Mouse (Mus musculus) heart, postnatal 36 days (tissue): ENCODE measurements around the gene Eloa. TPM values are rescaled to one million over a fixed set of nuclear protein-coding genes. Genes with fewer than 3 reads are reported as not detected.
"Not testable (repeated sequence)": the region's sequence is repeated elsewhere in the genome, so short reads cannot be mapped to it uniquely, and the experiment has no call there.

ENCODE experiments used
- DNase-seq, 2 experiments: peaks; one replicate each; pipeline ENCODE4 v3.0.0; 2021 to 2022
- intact Hi-C: fragments of 180-260 bp; cut with DNase I; formaldehyde crosslinking; loops from one replicate; pipeline ENCODE4 v1.15.1; 2025
- total RNA-seq, 2 experiments: library from RNA; stranded (reverse); gene quantifications; 2 replicates each; pipeline ENCODE4 v1.2.3; 2021

Gene Eloa
- total RNA-seq, 2 experiments from 2014 or later: 34.6 to 36.2 TPM

DNA sequence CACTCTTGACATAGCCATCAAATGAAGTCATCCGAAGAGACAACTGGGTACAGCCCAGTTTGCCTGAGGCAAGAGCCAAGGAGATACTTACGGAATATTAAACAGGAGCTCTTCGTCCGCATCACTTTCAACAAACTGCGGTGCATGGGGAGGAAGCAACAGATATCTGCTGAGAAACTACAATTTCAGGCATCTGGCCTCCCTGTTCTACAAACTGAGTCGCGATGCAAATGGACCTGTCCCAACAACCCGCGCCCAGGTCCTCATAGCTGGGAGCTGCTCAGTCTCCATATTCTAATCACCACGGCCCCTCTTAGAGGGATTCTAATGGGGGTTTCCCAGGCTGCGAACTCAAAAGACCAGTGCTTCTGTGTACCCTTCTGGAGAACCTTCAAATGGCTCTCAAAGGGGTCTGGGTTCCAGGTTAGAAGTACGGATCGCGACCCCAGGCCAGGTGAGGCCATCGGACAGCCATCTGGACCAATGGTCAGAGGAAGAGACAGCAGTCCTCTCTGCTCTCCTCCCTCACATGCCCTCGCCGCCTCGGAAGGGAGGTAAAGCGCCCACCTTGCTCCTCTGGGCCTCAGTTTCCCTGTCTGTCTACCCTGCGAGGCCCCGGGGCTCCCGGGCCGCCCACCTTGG lies 35.1 kb downstream of the Eloa start:
- intact Hi-C loops: loop anchor here (2.0 kb wide), 1 partner anchor 34 kb away; the partner anchor contains the start of gene Eloa
- no peak for DNase-seq

DNA sequence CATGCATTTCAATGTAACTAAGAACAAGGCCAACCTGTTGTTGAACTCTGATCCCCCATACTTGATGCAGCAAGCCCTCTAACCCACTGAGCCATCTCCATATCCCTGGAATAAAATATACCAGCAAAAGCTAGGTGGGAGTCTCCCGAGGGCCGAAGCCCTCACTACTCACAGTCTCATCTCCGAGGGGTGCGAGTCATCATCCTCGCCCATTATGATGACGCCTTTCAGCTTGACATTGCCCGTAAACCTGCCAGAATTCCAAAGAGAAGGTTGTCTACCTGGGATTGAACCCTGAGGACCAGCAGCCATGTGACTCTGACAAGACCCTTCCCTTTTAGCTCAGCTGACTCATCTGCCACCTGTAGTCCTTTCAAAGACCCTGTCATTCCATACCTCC lies 35.8 kb downstream of the Eloa start:
- no peak for DNase-seq

DNA sequence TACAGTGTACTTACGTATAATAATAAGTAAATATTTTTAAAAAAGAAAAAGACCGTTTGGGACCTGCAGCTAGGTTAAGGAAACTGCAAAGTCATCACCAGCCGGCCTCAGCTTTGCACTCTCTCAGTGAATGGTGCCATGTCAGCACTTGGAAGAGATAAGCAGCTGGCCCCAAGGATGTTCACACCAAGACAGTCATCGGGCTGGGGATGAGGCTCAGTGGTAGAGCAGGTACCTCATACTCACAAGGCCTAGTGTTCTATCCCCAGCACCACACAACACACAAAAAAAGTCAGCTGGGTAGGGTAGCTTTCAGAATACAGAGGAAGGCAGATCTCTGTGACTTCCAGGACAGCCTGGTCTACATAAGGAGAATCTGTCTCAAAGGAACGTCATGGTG lies 36.4 kb downstream of the Eloa start:
- intact Hi-C loops: no loop called here
- no peak for DNase-seq

More for the DNA sequence above, 35.8 kb downstream of the Eloa start:
- intact Hi-C loops: loop anchor here (2.0 kb wide), 1 partner anchor 35 kb away; the partner anchor contains the start of gene Eloa

DNA sequence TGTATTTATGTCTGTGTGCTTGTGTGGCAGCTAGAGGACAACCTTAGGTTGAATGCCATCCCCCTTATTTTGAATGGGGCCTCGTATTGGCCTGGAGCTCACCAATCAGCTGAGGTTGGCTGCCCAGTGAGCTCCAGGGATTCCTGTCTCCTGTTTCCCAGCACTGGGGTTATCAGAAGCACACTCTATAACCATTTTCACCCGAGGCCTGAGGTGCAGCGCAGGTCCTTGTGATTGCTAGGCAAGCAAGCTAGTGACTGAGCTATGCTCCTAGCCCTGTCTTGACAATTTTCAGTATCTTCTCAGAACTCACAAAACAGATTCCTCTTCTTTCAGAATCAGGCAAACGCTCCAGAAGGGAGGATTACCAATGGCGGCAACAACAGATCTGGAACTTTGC lies 37.0 kb downstream of the Eloa start:
- intact Hi-C loops: no loop called here
- no peak for DNase-seq

DNA sequence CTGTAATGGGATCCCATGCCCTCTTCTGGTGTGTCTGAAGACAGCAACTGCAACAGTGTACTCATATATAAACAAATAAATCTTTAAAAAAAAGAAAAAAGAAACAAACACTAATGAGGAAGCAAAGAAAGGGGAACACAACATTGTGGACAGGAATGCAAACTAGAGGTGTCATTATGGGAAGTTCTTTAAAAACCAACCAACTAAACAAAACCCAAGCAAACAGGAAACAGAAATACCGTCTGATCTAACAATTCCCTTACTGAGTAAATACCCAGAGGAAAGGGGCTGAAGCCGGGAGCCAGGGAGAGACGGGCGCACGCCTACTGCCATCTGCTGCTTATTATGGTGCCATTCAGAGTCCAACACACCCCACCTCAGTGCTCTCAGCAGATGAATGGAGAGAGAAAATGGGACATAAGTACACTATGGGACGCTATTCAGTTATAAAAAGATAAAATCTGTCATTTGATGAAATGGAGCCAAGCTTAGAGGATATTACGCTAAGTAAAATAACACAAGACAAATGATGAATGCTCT lies 40.0 kb downstream of the Eloa start:
- intact Hi-C loops: no loop called here
- no peak for DNase-seq

DNA sequence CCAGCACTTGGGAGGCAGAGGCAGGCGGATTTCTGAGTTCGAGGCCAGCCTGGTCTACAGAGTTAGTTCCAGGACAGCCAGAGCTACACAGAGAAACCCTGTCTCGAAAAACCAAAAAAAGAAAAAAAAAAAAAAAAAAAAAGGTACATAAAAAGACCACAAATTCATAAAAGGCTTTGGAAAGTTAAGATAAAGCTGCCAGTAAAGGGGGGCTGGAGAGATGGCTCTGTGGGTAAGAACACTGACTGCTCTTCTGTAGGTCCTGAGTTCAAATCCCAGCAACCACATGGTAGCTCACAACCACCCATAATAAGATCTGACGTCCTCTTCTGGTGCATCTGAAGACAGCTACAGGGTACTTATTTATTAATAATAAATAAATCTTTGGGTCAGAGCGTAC lies 41.3 kb downstream of the Eloa start:
- intact Hi-C loops, DNase-seq: not testable (repeated sequence)

DNA sequence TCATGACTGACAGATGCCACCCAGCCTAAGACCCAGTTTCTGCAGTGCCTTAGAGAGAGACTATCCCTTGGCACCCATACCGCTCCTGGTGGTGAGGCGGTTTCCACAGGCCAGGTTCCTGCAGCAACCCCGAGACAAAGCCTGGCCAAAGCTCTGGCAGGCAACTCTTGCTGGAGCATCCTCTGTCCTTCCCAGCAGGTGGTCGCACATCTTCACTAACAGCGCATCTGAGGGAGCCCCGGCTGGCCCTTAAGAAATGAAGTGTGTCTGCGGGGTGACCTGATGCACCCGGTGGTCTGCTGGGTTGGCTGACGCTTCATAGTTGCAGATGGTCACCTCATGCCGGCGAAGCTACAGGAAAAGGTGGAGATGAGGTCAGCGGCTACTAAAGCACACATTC lies 45.4 kb downstream of the Eloa start:
- intact Hi-C loops: no loop called here
- no peak for DNase-seq

DNA sequence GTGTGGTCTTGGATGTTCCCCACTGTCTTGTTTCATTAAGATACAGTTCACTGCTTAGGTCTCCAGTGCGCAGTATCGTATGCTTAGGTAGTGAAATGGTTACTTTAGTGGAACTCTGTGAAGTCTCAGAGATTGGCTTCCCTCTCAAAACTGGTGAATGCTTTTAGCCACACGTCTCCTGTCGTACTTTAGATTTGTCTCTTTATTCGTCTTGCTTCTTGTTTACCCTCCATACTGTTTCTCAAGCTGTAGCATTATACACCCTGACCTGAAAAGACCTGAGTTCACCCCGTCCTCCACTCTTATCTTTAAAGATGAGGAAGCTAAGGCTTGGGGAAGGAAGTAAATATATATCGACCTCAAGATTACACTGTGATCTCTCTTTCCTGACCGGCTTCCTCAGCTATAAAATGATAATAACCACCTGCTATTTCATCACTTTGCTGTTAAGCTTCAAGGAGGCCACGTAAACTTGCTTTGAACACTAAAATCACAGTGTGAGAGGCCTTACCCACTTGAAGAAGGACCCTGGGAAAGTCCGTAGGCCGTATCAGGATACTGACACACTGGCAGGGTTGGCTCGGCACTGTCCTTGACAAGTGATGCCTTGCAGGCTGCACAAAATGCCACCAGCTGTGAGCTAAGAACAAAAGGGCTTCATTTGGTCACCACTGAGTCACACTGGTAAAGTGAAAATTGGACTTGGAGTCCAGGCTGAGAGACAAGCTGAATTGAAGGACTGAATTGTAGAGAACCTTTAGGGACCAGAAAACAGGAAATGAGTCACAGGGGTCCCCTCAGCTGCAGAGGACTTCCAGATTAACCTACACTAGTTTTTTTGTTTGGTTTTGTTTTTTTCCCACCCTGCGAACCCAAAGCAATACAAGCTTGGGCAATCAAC lies 48.4 kb downstream of the Eloa start:
- no peak for DNase-seq
- intact Hi-C loops: no loop called here

DNA sequence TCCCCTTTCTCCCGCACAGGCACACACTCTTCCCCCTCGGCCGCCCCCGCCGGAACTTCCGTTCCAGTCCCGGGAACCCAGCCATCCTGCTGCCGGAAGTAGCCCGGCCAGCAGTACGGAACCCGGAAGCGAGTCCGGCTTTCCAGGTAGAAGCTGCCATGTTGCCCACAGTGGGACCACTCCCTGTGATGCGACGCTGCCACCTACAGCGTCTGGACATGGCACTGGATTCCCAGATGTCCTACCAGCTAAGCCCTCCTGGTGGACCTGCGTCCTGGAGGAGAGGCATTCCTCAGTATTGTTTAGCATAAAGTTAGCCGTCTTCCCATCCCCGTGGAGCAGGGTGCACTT lies 49.0 kb downstream of the Eloa start, which contains the start of gene Lypla2:
Gene Lypla2, minus strand, starts transcription at position 71 of the 351 bp plus-strand sequence.
- peak; percentile 93 for DNase-seq
- intact Hi-C loops: no loop called here

DNA sequence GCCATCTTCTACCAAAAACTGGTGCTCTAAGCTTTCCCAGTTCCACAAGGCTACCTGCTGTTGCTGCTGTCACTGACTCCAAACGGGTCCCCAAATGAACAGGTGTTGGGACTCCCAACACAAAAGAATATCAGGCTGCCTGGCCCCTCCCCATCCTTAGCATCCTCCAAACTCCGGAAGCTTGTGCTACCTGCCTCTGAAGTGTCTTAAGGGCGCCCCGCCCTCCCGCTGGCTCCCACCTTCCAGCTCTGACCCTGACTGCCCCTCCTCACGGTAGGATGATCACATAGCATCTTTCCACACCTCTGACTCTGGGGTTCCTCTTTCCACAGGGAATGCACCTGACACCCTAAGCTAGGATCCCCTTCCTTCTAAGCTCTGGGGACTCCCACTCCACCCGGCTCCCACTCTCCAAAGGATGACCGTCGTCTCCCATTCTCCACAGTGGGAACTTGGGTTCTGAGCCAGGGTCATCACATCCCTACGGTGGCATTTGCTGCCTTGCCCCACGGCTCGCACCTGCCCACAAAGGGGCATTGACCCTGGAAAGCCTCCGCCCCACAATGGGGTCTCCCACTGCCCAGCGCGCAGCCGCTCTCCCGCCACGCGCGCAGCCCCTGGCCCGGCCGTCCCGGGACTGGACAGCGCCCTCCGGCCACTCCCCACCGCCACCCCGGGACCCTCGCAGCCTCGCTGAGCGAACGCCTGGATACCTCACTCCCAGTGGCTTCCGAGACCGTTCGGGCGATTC lies 49.6 kb downstream of the Eloa start:
- intact Hi-C loops: no loop called here
- DNase-seq: no peak

DNA sequence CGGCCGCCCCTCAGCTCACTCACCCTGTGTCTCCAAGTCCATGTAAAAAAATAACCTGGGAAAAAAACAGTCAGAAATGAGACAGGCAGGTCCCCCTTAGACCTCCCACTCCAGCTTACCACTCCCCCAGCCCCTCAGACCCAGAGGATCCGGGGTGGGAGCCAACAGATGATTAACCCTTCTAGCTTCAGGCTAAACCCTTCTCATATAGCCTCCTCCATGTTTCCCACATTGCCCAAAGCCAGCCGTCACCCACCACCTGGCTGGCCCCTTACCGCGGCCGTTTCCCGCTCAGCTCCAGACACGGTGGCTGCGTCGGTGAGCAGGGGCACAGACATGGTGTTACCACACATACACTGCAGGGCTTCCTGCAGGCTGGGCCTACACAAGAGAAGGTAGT lies 51.0 kb downstream of the Eloa start:
- intact Hi-C loops: no loop called here

DNA sequence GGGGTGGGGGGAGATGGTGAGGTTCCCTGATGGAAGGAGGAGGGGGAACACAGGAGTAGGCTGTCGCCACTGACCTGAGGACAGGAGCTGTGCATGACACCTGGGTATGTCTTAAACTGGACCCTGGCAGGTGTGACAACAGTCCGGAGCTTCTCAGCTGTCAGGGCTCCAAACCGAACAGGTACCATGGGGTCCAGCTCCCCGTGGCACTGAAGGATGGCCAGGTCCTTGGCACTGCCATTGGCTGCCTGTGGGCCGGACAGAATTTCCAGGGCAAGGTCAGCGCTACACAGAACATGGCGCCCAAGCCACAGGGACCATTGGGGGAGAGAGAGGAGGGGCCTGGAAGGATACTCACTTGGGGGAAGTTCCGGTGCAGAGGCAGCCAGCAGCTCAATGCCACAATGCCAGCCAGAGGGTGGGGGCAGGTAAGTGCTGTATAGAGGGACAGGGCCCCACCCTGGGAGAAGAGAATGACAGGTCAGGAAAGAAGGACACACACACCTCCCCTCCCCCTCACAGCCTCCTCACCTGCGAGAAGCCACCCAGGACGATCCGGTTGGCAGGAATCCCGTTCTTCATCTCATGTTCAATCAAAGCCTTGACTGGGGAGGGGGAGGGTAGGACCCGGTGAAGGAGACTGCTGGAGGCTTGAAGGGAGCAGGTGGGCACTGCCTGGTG lies 52.4 kb downstream of the Eloa start:
- intact Hi-C loops: no loop called here
- DNase-seq: no peak

More for the DNA sequence above, 51.0 kb downstream of the Eloa start:
- DNase-seq: no peak

DNA sequence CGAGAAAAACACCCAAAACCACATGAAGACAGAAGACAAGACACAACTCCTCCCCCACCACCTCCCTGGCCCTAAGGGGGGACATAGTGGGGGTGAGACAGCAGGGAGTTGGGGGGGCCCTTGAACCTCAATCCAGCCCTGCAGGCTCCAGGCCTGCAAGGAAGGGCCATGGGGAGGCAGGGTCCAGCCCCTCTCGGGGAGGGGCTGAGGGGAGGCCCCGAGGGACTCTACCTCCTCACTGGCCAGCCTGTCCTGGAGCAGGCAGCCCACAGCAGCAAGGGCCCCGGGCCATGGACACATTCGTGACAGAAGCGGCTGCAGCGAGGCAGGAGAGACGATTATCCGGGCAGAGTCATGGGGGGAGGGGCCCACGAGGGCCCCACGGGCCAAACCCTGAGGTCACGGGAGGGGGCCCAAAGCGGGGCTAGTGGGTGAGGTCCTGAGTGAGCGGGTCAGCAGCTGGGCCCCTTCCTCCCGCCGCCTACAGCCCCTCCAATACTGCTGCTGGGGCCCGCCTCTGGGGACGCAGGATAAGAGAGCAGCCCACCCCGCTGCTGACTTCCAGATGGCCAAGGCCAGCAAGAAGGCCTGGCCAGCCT lies 53.2 kb downstream of the Eloa start:
- DNase-seq: no peak
- intact Hi-C loops: no loop called here

DNA sequence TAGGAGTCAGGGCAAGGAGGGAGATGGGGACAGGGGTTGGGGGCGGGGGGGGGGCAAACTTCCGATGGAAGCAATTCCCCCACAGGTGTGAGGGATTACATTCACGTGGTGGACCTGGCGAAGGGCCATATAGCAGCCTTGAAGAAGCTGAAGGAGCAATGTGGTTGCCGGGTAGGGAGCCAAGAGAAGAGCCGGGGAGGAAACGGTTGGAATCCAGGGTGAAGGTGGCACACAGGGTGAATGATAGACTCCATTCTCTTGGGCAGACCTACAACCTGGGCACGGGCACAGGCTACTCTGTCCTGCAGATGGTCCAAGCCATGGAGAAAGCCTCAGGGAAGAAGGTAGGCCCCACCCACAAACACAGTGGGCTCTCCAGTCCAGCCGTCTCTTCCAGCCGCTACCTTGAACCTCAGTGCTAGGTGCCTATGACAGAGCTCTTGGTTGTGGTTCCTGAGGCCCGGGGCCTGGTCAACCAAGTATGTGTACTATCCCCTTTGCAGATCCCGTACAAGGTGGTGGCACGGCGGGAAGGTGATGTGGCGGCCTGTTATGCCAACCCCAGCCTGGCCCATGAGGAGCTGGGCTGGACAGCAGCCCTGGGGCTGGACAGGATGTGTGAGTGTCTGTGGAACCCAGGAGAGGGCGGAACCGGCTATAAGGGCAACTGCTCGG lies 54.3 kb downstream of the Eloa start:
- intact Hi-C loops: no loop called here
- DNase-seq: no peak

DNA sequence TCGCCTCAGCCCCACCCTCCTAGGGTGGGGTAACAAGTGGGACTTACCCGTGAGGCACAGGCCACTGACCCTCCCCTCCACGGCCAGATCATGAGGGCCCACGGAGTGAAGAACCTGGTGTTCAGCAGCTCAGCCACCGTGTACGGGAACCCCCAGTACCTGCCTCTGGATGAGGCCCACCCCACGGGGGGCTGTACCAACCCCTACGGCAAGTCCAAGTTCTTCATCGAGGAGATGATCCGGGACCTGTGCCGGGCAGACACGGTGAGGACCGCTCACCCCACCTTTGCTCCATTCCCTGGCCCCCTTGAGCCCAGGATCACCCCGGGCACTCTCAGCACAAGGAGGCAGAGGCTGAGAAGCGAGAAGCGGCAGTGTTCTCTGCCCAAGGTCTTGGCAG lies 55.3 kb downstream of the Eloa start:
- intact Hi-C loops: no loop called here
- no peak for DNase-seq

DNA sequence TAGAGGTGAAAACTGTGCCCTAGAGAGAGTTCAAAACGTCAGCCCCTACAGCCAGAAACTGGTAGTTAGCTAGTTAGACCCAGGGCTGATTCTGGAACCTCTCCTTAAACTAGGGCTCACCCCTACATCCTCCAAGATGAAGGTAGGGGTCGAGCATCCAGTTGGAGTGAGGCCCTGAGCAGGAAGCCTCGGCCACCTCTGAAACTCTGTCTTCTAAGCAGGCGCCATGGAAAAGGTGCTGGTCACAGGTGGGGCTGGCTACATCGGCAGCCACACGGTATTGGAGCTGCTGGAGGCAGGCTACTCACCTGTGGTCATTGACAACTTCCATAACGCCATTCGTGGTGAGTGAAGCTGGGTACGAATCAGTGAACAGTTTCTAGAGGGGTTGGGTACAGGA lies 56.5 kb downstream of the Eloa start:
- intact Hi-C loops: no loop called here
- no peak for DNase-seq

DNA sequence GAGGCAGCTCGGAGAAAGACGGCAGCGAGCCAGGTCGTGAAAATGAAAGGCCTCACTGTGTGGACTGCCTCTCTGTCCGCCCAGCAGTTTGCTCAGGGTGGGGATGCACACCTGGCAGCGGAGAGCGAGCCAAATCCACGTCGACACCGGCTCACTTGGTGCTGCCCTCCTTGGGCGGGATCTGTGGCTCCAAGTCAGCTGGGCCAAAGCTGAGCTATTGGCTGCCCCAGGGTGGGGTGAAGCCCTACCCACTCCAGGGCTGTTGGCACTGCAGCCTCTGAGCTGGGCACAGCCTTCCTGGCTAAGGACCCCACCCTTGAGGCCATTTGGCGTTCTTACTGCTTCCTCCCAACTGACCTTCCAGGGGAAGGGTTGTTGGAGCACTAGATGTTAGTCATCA lies 57.1 kb downstream of the Eloa start:
- no peak for DNase-seq
- intact Hi-C loops: no loop called here

DNA sequence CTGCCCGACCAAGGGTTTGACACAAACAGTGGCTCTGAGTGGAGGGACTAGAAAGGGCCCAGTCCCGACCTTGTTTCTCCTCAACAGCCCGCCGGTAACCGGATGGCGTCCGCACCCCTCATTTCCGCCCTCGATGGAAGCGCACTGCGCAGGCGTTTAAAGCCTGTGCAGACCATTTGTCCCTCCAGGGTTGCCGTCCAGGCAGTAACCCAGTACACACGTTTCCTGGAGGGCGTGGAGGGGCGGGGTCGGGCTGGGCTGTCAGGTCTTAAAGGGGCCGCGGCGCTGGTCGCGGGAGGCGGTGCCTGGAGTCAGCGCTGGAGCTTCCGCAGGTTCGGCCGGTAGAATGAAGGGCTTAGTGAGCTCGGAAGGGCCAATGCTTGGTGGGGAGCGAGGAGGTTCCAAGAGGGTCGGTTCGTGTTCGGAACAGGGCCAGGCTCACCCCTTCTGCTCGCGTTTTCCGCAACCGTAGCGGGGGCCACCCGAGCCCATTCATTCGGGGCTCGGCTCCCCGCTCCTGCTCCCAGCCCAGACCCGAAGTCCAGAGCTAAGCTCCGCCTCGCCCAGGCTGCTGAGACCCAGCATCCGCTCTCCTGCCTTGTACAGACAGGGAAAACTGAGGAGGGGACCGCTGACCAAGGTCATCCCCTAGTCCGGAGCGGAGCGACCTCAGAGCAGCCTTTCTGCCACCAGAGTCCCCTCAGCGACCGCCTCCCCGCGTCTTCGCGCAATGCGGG lies 57.9 kb downstream of the Eloa start, which contains the start of gene Gale:
Gene Gale, plus strand, starts transcription at position 271 of the 737 bp plus-strand sequence.
- intact Hi-C loops: loop anchor here (2.0 kb wide), 1 partner anchor 57 kb away; the partner anchor contains the start of gene Eloa
- DNase-seq: peak; percentile 94
